Comparison of ENCODE assay signal across 22 mouse cellular contexts in genomic region chr13:9907202-9907601, GRCm38 (mm10).
DNase-seq lines count a peak whose midpoint lies in the region; ATAC-seq and TF ChIP-seq lines count a peak whose summit lies in the region.
"Had no signal": no experiment of that assay in that cellular context is flagged by ENCODE, and none has a peak within 500 bp of the region (broad histone marks: within the 10 kb centered on the region; RNA-seq: fewer than 3 reads in every experiment).

No protein-coding gene starts in this region.

- H3K4me2 ChIP-seq in heart, postnatal 0 days (ENCODE audit: low read depth, low read length): no peak overlapping the region
- no peak overlapping the region for H3K4me2 ChIP-seq in myocyte (ENCODE audit: low read depth)
- H3K4me2 ChIP-seq: embryonic facial prominence, embryonic 13.5 days; forebrain, embryonic 13.5 days; heart, embryonic 12.5 days; hindbrain, embryonic 15.5 days; limb, embryonic 13.5 days; liver, embryonic 13.5 days; lung, embryonic 15.5 days had no signal

- no peak overlapping the region for H3ac ChIP-seq in myocyte (ENCODE audit: control insufficient read depth, insufficient read length)

- H3K9ac ChIP-seq in heart, postnatal 0 days (replicated peaks; ENCODE audit: low read depth, low read length): no peak overlapping the region
- H3K9ac ChIP-seq: embryonic facial prominence, embryonic 13.5 days; forebrain, embryonic 13.5 days; heart, embryonic 12.5 days; hindbrain, embryonic 15.5 days; limb, embryonic 13.5 days; liver, embryonic 13.5 days; lung, embryonic 15.5 days had no signal

- peak; percentile 47; the same call in 1 of the 2 replicates for ATAC-seq in heart, postnatal 0 days (ENCODE audit: insufficient read depth, low read depth)
- ATAC-seq: forebrain, embryonic 13.5 days; midbrain, embryonic 16.5 days had no signal

- no peak for TF ChIP-seq POLR2A in myocyte (IDR thresholded peaks at IDR 0.05; ENCODE audit: insufficient read length, low read depth)

- H3K9me3 ChIP-seq in heart, postnatal 0 days (replicated peaks; ENCODE audit: control insufficient read depth, low read length): 0 out of 2 replicates have a peak, but pooled peaks cover 3% of the 10 kb centered on the region
- H3K9me3 ChIP-seq: heart, embryonic 12.5 days; hindbrain, embryonic 15.5 days; limb, embryonic 13.5 days; liver, embryonic 13.5 days; lung, embryonic 15.5 days had no signal

- H3K27me3 ChIP-seq in heart, postnatal 0 days (ENCODE audit: control insufficient read depth, insufficient read depth, low read length): no peaks in the 10 kb centered on the region
- no peaks in the 10 kb centered on the region for H3K27me3 ChIP-seq in myocyte (ENCODE audit: control insufficient read depth, insufficient read depth, insufficient read length)
- H3K27me3 ChIP-seq: embryonic facial prominence, embryonic 13.5 days; forebrain, embryonic 13.5 days; heart, embryonic 12.5 days; hindbrain, embryonic 15.5 days; limb, embryonic 13.5 days; liver, embryonic 13.5 days; lung, embryonic 15.5 days had no signal

- no peaks in the 10 kb centered on the region; the same call in 1 of the 2 replicates for H3K4me1 ChIP-seq in heart, postnatal 0 days (ENCODE audit: control insufficient read depth, insufficient read depth)
- H3K4me1 ChIP-seq: embryonic facial prominence, embryonic 13.5 days; forebrain, embryonic 13.5 days; heart, embryonic 12.5 days; hindbrain, embryonic 15.5 days; limb, embryonic 13.5 days; liver, embryonic 13.5 days; lung, embryonic 15.5 days had no signal

- no peaks in the 10 kb centered on the region for H3K79me2 ChIP-seq in myocyte (ENCODE audit: control insufficient read depth, insufficient read depth)

- no peak for TF ChIP-seq EP300 in heart, postnatal 0 days (IDR thresholded peaks at IDR 0.05; ENCODE audit: low read depth)

- 63% methylated on average over 3 of the region's 3 CpGs for WGBS in heart, postnatal 0 days

- no peak overlapping the region for H3K27ac ChIP-seq in heart, postnatal 0 days (ENCODE audit: low read depth)
- peak overlapping the region; percentile 82 for H3K27ac ChIP-seq in gastrocnemius, adult 2 months
- H3K27ac ChIP-seq: embryonic facial prominence, embryonic 13.5 days; forebrain, embryonic 13.5 days; hindbrain, embryonic 15.5 days; limb, embryonic 13.5 days; liver, embryonic 13.5 days; lung, embryonic 15.5 days; stomach, postnatal 0 days had no signal

- no peak overlapping the region for H3K4me3 ChIP-seq in heart, postnatal 0 days (ENCODE audit: low read depth, low read length)
- no peak overlapping the region for H3K4me3 ChIP-seq in gastrocnemius, adult 2 months
- no peak overlapping the region for H3K4me3 ChIP-seq in myocyte
- H3K4me3 ChIP-seq: embryonic facial prominence, embryonic 13.5 days; forebrain, embryonic 13.5 days; heart, embryonic 12.5 days; hindbrain, embryonic 15.5 days; limb, embryonic 13.5 days; liver, embryonic 13.5 days; lung, embryonic 15.5 days had no signal

- no peaks in the 10 kb centered on the region for H3K36me3 ChIP-seq in heart, postnatal 0 days (replicated peaks; ENCODE audit: control insufficient read depth, insufficient read depth, low read length)
- H3K36me3 ChIP-seq in myocyte (ENCODE audit: control insufficient read depth, insufficient read depth): no peaks in the 10 kb centered on the region
- H3K36me3 ChIP-seq: embryonic facial prominence, embryonic 13.5 days; heart, embryonic 12.5 days; hindbrain, embryonic 15.5 days; limb, embryonic 13.5 days; liver, embryonic 13.5 days; lung, embryonic 15.5 days had no signal

- TF ChIP-seq CTCF in heart, postnatal 0 days (IDR thresholded peaks at IDR 0.05; ENCODE audit: low read depth): no peak
- TF ChIP-seq CTCF in gastrocnemius, adult 2 months (IDR thresholded peaks at IDR 0.05): no peak

- intact Hi-C loops in heart, postnatal 36 days (cut with DNase I): no loop called here
- intact Hi-C loops in gastrocnemius, adult 2 months (cut with DNase I): no loop called here

- DNase-seq in heart, postnatal 0 days (ENCODE audit: low spot score): no peak
- no peak for DNase-seq in heart, postnatal 36 days
- peak; percentile 36 for DNase-seq in Muller cell, postnatal 12 days (ENCODE audit: inconsistent ontology term)
- DNase-seq in gastrocnemius, adult 2 months: peak; percentile 71
- no peak for DNase-seq in adrenal gland, postnatal 4 days (ENCODE audit: low spot score in 2 of 2)
- DNase-seq in yolk sac, embryonic 10.5 days (ENCODE audit: low spot score): no peak
- DNase-seq: adrenal gland, adult 2 months; cerebellum, adult 11-12 months; cerebellum, postnatal 10 days; kidney, adult 8-10 months; kidney, postnatal 10 days; liver, embryonic 13.5 days; lung, postnatal 4 days had no signal

TF ChIP-seq in myocyte, 11 proteins besides CTCF, POLR2A, EP300 and RAD21:
- TF ChIP-seq USF1 (IDR thresholded peaks at IDR 0.05; ENCODE audit: low read depth) (peak; percentile 58), E2F4 (IDR thresholded peaks at IDR 0.05; ENCODE audit: insufficient read depth) (no peak), SRF (IDR thresholded peaks at IDR 0.05; ENCODE audit: control insufficient read depth, insufficient read length, low read depth) (no peak), MAX (IDR thresholded peaks at IDR 0.05; ENCODE audit: low read depth) (no peak), MYOG (IDR thresholded peaks at IDR 0.05; ENCODE audit: control insufficient read depth in 1 of 3, insufficient read depth in 1 of 3, insufficient read length in 2 of 3, low read depth in 2 of 3) (no peak), CEBPB (IDR thresholded peaks at IDR 0.05; ENCODE audit: insufficient read depth, poor library complexity, severe bottlenecking) (no peak)

Comparison
In these comparisons a context has a peak if more than half of its experiments do, and no peak if none do; other contexts are left out.
1. DNase-seq: peak in Muller cell, postnatal 12 days (single experiment) and gastrocnemius, adult 2 months (single experiment); none in heart, postnatal 0 days (single experiment), heart, postnatal 36 days (0 of 2), adrenal gland, postnatal 4 days (0 of 2) and yolk sac, embryonic 10.5 days (single experiment).